Comparison of ENCODE assay signal across 9 mouse cellular contexts in the genomic region with DNA sequence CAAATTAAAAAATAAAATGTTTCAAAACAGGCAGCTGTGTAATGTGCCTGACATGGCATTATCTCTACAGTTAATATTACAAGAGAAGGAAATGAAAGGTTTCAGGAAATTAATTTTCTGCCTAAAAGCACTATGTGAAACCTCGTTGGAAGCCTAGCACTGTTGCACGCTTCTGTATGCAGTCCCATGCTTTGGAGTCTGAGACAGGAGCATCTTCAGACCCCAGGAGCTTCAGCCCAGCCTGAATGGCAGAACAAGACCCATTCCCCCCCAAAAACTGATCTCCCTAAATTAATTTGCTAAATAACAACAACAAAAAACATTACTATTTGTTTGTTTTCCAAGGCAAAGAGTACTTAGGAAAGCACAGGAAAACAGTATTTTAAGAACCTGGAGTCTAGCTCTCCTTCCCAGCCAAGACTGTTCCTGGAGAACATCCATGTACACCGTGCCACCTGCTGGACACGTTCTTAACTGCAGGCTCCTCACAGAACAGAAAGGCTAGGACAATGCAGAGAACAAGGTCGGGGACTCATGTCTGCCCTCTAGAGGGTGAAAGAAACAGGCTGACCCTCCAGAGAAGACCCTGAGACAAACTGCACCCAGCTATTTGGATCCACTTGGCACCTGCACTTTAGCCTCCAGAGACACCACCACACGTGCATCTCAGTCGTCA. TPM values are rescaled to one million over a fixed set of nuclear protein-coding genes. Genes with fewer than 3 reads are reported as not detected.
DNase-seq lines count a peak whose midpoint lies in the region; ATAC-seq and TF ChIP-seq lines count a peak whose summit lies in the region.
"Not testable (repeated sequence)": the region's sequence is repeated elsewhere in the genome, so short reads cannot be mapped to it uniquely, and the experiment has no call there.
"Had no signal": no experiment of that assay in that cellular context is flagged by ENCODE, and none has a peak within 500 bp of the region (broad histone marks: within the 10 kb centered on the region; RNA-seq: fewer than 3 reads in every experiment).

No protein-coding gene starts in this region.

- not testable (repeated sequence) for H3K4me3 ChIP-seq in embryonic facial prominence, embryonic 10.5 days; kidney, embryonic 15.5 days (replicated peaks); limb, embryonic 10.5 days; midbrain, postnatal 0 days (ENCODE audit: low read depth, low read length)

- H3K27ac ChIP-seq in embryonic facial prominence, embryonic 10.5 days (replicated peaks); kidney, embryonic 15.5 days; limb, embryonic 10.5 days; midbrain, postnatal 0 days (ENCODE audit: low read depth, low read length): not testable (repeated sequence)

- H3K36me3 ChIP-seq in embryonic facial prominence, embryonic 10.5 days (replicated peaks); kidney, embryonic 15.5 days; limb, embryonic 10.5 days; midbrain, postnatal 0 days (ENCODE audit: insufficient read depth, low read length): not testable (repeated sequence)

- H3K4me1 ChIP-seq in embryonic facial prominence, embryonic 10.5 days; kidney, embryonic 15.5 days; limb, embryonic 10.5 days; midbrain, postnatal 0 days (ENCODE audit: insufficient read depth, low read length): not testable (repeated sequence)

- H3K9me3 ChIP-seq in embryonic facial prominence, embryonic 10.5 days; kidney, embryonic 15.5 days (replicated peaks); limb, embryonic 10.5 days (replicated peaks); midbrain, postnatal 0 days (ENCODE audit: low read length): not testable (repeated sequence)

- peak; percentile 94 for DNase-seq in 3T3-L1 (ENCODE audit: low read depth, low spot score)
- DNase-seq in adrenal gland, postnatal 25 days = peak; percentile 76
- DNase-seq in embryonic facial prominence, embryonic 10.5 days (ENCODE audit: low spot score) = peak; percentile 75
- DNase-seq in heart, adult 18-20 months = peak; percentile 71 to 86
- DNase-seq in limb, embryonic 10.5 days (ENCODE audit: low spot score) = peak; percentile 74
- DNase-seq in midbrain, postnatal 0 days (ENCODE audit: low spot score) = peak; percentile 82
- peak; percentile 16 to 65 for DNase-seq in spleen, postnatal 4 days (ENCODE audit: low spot score in 2 of 2)

- peak; percentile 70; the same call in 1 of the 2 replicates for ATAC-seq in kidney, embryonic 15.5 days (replicated peaks; ENCODE audit: low FRiP score)
- peak; percentile 71; the same call in 1 of the 2 replicates for ATAC-seq in midbrain, postnatal 0 days (ENCODE audit: low FRiP score)

- H3K4me2 ChIP-seq in kidney, embryonic 15.5 days; midbrain, postnatal 0 days (ENCODE audit: low read depth, low read length, poor library complexity, severe bottlenecking): not testable (repeated sequence)

- not testable (repeated sequence) for H3K9ac ChIP-seq in kidney, embryonic 15.5 days; midbrain, postnatal 0 days (replicated peaks; ENCODE audit: low read length, poor library complexity, severe bottlenecking)

- peak; percentile 84 for TF ChIP-seq CTCF in midbrain, postnatal 0 days (IDR thresholded peaks at IDR 0.05)

- 25% methylated on average over 7 of the region's 7 CpGs for WGBS in embryonic facial prominence, embryonic 10.5 days
- 15% methylated on average over 7 of the region's 7 CpGs for WGBS in kidney, embryonic 15.5 days
- WGBS in limb, embryonic 10.5 days = 20% methylated on average over 7 of the region's 7 CpGs
- WGBS in midbrain, postnatal 0 days = 20% methylated on average over 7 of the region's 7 CpGs

- H3K27me3 ChIP-seq in embryonic facial prominence, embryonic 10.5 days (replicated peaks; ENCODE audit: low read depth, poor library complexity, severe bottlenecking); kidney, embryonic 15.5 days; limb, embryonic 10.5 days (ENCODE audit: low read depth, poor library complexity, severe bottlenecking); midbrain, postnatal 0 days (ENCODE audit: insufficient read depth, low read length): not testable (repeated sequence)

RNA-seq across cellular contexts. Expression of a gene that starts 14.5 kb away (rescaled TPM):
- not detected in 2 replicates for total RNA-seq in adrenal gland, postnatal 25 days (2021)
- not detected in 2 replicates for polyA plus RNA-seq in embryonic facial prominence, embryonic 10.5 days (2016; fragmentation: Nextera tagmentation; extraction: Ambion mirVana)
- not detected for total RNA-seq in heart, adult 18-20 months (2021)
- not detected in 2 replicates for polyA plus RNA-seq in kidney, embryonic 15.5 days (2015; fragmentation: Nextera tagmentation; extraction: Ambion mirVana)
- not detected in 2 replicates for polyA plus RNA-seq in limb, embryonic 10.5 days (2016; fragmentation: Nextera tagmentation; extraction: Ambion mirVana)
- total RNA-seq in midbrain, postnatal 0 days (2014; rRNA removed) = not detected in 2 replicates
- not detected in 2 replicates for polyA plus RNA-seq in midbrain, postnatal 0 days (2015; fragmentation: Nextera tagmentation; extraction: Ambion mirVana)
- polyA plus RNA-seq: inflammation-experienced regulatory T-cells, adult 6 months had no signal

RNA-seq across cellular contexts. Expression of a gene that starts 28.1 kb away (rescaled TPM):
- not detected in 2 replicates for total RNA-seq in adrenal gland, postnatal 25 days (2021)
- not detected in 2 replicates for polyA plus RNA-seq in embryonic facial prominence, embryonic 10.5 days (2016; fragmentation: Nextera tagmentation; extraction: Ambion mirVana)
- not detected for total RNA-seq in heart, adult 18-20 months (2021)
- not detected in 2 replicates for polyA plus RNA-seq in kidney, embryonic 15.5 days (2015; fragmentation: Nextera tagmentation; extraction: Ambion mirVana)
- not detected in 2 replicates for polyA plus RNA-seq in limb, embryonic 10.5 days (2016; fragmentation: Nextera tagmentation; extraction: Ambion mirVana)
- not detected in 2 replicates for total RNA-seq in midbrain, postnatal 0 days (2014; rRNA removed)
- polyA plus RNA-seq in midbrain, postnatal 0 days (2015; fragmentation: Nextera tagmentation; extraction: Ambion mirVana) = not detected in 2 replicates
- polyA plus RNA-seq: inflammation-experienced regulatory T-cells, adult 6 months had no signal

RNA-seq across cellular contexts. Expression of a gene that starts 38.3 kb away (rescaled TPM):
- total RNA-seq in adrenal gland, postnatal 25 days (2021) = not detected in 2 replicates
- polyA plus RNA-seq in embryonic facial prominence, embryonic 10.5 days (2016; fragmentation: Nextera tagmentation; extraction: Ambion mirVana) = not detected in 2 replicates
- not detected for total RNA-seq in heart, adult 18-20 months (2021)
- polyA plus RNA-seq in kidney, embryonic 15.5 days (2015; fragmentation: Nextera tagmentation; extraction: Ambion mirVana) = not detected in 2 replicates
- not detected in 2 replicates for polyA plus RNA-seq in limb, embryonic 10.5 days (2016; fragmentation: Nextera tagmentation; extraction: Ambion mirVana)
- total RNA-seq in midbrain, postnatal 0 days (2014; rRNA removed) = not detected in 2 replicates
- polyA plus RNA-seq in midbrain, postnatal 0 days (2015; fragmentation: Nextera tagmentation; extraction: Ambion mirVana) = not detected in 2 replicates
- polyA plus RNA-seq: inflammation-experienced regulatory T-cells, adult 6 months had no signal

RNA-seq across cellular contexts. Expression of a gene that starts 56.1 kb away (rescaled TPM):
- 9.9 and 10.9 TPM in 2 replicates for total RNA-seq in adrenal gland, postnatal 25 days (2021)
- polyA plus RNA-seq in embryonic facial prominence, embryonic 10.5 days (2016; fragmentation: Nextera tagmentation; extraction: Ambion mirVana) = 2.8 and 2.9 TPM in 2 replicates
- total RNA-seq in heart, adult 18-20 months (2021) = under 1 TPM; 0.57 to 0.77 TPM
- 3.6 and 3.7 TPM in 2 replicates for polyA plus RNA-seq in kidney, embryonic 15.5 days (2015; fragmentation: Nextera tagmentation; extraction: Ambion mirVana)
- polyA plus RNA-seq in limb, embryonic 10.5 days (2016; fragmentation: Nextera tagmentation; extraction: Ambion mirVana) = 3.8 and 5.7 TPM in 2 replicates
- 112 and 113 TPM in 2 replicates for total RNA-seq in midbrain, postnatal 0 days (2014; rRNA removed)
- 37.5 and 40.5 TPM in 2 replicates for polyA plus RNA-seq in midbrain, postnatal 0 days (2015; fragmentation: Nextera tagmentation; extraction: Ambion mirVana)

Comparison
In these comparisons a context has a peak if more than half of its experiments do, and no peak if none do; other contexts are left out.
1. DNase-seq: peak in every context shown above with its lines; median percentile 94 in 3T3-L1; 82 in midbrain, postnatal 0 days; 78 in heart, adult 18-20 months; 76 in adrenal gland, postnatal 25 days; 75 in embryonic facial prominence, embryonic 10.5 days; 74 in limb, embryonic 10.5 days; 40 in spleen, postnatal 4 days.